Mouse (Mus musculus) mouse trophoblast stem cell (cell line): ENCODE measurements around the gene Zan.

Experiments used
- in situ Hi-C, 2 experiments: fragments of 300-500 bp; cut with MseI, MboI; formaldehyde crosslinking; loops; 2 replicates in 1 of 2; 3 replicates in 1 of 2; pipeline ENCODE4 v1.15.1; 2025

The Zan gene

GRCm38 (mm10) chr5:137332857-137333511, 143.9 kb downstream of the Zan start:
- in situ Hi-C loops: no loop called here

- in situ Hi-C loops: no loop called here
These were observed 146.0 kb downstream of the Zan start for GRCm38 (mm10) chr5:137330910-137331309.
